Mouse (Mus musculus) bone marrow, adult 2 months (tissue): ENCODE results near the gene Marc1.

Experiments used
- CTCF ChIP-seq: fragments of 200-500 bp; IDR thresholded peaks from 2 replicates; pipeline ENCODE4 v1.5.1; 2011; ENCODE audit warnings: low read length, control low read depth; ENCODE audit not compliant: control insufficient read depth, insufficient read depth
- POLR2A ChIP-seq: fragments of 200-500 bp; IDR thresholded peaks from 2 replicates; pipeline ENCODE4 v1.6.1; 2011; ENCODE audit warnings: low read depth, mild to moderate bottlenecking, control low read depth, low read length, borderline replicate concordance; ENCODE audit not compliant: control insufficient read depth

GRCm38 (mm10) chr1:184748692-184749152 is 62.4 kb downstream of the Marc1 start:
- TF ChIP-seq CTCF (no peak), POLR2A (no peak)
